8 mouse cellular contexts compared by ENCODE assay signal in the genomic region with DNA sequence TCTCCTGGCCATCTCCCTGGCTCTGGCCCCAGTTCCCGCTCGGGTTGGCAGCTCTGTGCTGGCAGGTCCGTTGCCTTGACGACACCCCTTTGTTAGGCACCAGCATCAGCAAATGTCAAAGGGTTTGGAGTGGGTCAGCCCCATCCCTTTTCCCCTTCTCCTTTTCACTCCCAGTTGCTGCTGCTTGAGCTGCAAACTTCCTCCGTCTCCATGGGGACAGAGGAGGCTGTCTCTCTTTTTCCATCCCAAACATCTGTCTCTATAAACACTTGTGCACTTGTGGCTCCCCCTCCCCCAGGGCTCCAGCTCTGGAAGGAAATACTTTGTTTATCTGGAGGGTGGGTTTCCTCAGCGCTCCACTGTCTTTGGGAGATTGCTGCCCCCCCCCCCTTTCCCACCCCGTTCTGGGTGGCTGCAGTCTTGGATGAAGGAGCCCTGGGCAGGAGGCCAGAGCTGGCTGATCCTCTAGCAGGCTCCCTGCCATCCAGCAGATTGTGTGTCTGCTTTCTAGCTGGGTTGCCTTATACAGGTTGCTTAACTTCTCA. TPM values are rescaled to one million over a fixed set of nuclear protein-coding genes. Genes with fewer than 3 reads are reported as not detected.
DNase-seq lines count a peak whose midpoint lies in the region; ATAC-seq lines count a peak whose summit lies in the region.

No protein-coding gene starts in this region.

- WGBS in embryonic facial prominence, embryonic 15.5 days: 3% methylated on average over 7 of the region's 7 CpGs
- 7% methylated on average over 7 of the region's 7 CpGs for WGBS in heart, embryonic 13.5 days
- 2% methylated on average over 7 of the region's 7 CpGs for WGBS in kidney, embryonic 16.5 days
- 11% methylated on average over 7 of the region's 7 CpGs for WGBS in liver, embryonic 13.5 days (ENCODE audit: insufficient replicate concordance)

- H3K9ac ChIP-seq in embryonic facial prominence, embryonic 15.5 days: no peak overlapping the region
- peak overlapping the region; percentile 4; the same call in 1 of the 2 replicates for H3K9ac ChIP-seq in heart, embryonic 13.5 days
- 0 out of 2 replicates have a peak overlapping the region, but pooled peaks have one; percentile 3 for H3K9ac ChIP-seq in kidney, embryonic 16.5 days (replicated peaks; ENCODE audit: low read length)
- no peak overlapping the region for H3K9ac ChIP-seq in liver, embryonic 13.5 days

- H3K36me3 ChIP-seq in embryonic facial prominence, embryonic 15.5 days: no peaks in the 10 kb centered on the region
- no peaks in the 10 kb centered on the region for H3K36me3 ChIP-seq in heart, embryonic 13.5 days
- H3K36me3 ChIP-seq in kidney, embryonic 16.5 days (ENCODE audit: insufficient read depth, low read length): no peaks in the 10 kb centered on the region
- no peaks in the 10 kb centered on the region for H3K36me3 ChIP-seq in liver, embryonic 13.5 days

- no peaks in the 10 kb centered on the region for H3K9me3 ChIP-seq in embryonic facial prominence, embryonic 15.5 days (replicated peaks)
- no peaks in the 10 kb centered on the region for H3K9me3 ChIP-seq in heart, embryonic 13.5 days
- no peaks in the 10 kb centered on the region for H3K9me3 ChIP-seq in kidney, embryonic 16.5 days (ENCODE audit: low read length)
- no peaks in the 10 kb centered on the region for H3K9me3 ChIP-seq in liver, embryonic 13.5 days (replicated peaks)

- H3K27me3 ChIP-seq in embryonic facial prominence, embryonic 15.5 days: no peaks in the 10 kb centered on the region
- peaks cover 8% of the 10 kb centered on the region; the same call in 1 of the 2 replicates for H3K27me3 ChIP-seq in heart, embryonic 13.5 days (replicated peaks)
- no peaks in the 10 kb centered on the region for H3K27me3 ChIP-seq in kidney, embryonic 16.5 days (ENCODE audit: insufficient read depth, low read length)
- H3K27me3 ChIP-seq in liver, embryonic 13.5 days: peaks cover 16% of the 10 kb centered on the region

- peak overlapping the region; percentile 70 for H3K27ac ChIP-seq in embryonic facial prominence, embryonic 15.5 days (replicated peaks)
- peak overlapping the region; percentile 71 for H3K27ac ChIP-seq in heart, embryonic 13.5 days (replicated peaks)
- peak overlapping the region; percentile 82 for H3K27ac ChIP-seq in kidney, embryonic 16.5 days (ENCODE audit: low read length)
- 0 out of 2 replicates have a peak overlapping the region, but pooled peaks have one; percentile 25 for H3K27ac ChIP-seq in liver, embryonic 13.5 days

- H3K4me1 ChIP-seq in embryonic facial prominence, embryonic 15.5 days: peaks cover 47% of the 10 kb centered on the region
- peaks cover 52% of the 10 kb centered on the region for H3K4me1 ChIP-seq in heart, embryonic 13.5 days
- H3K4me1 ChIP-seq in kidney, embryonic 16.5 days (ENCODE audit: insufficient read depth, low read length): peaks cover 38% of the 10 kb centered on the region
- H3K4me1 ChIP-seq in liver, embryonic 13.5 days (replicated peaks): peaks cover 25% of the 10 kb centered on the region

- DNase-seq in ovary, postnatal 36 days (ENCODE audit: low spot score): peak; percentile 70
- DNase-seq in ovary, postnatal 14 days (ENCODE audit: low spot score): no peak
- no peak for DNase-seq in liver, embryonic 13.5 days
- DNase-seq in neural tube, embryonic 10.5 days (ENCODE audit: extremely low spot score, low spot score): peak; percentile 83
- no peak for DNase-seq in T-cell, adult 2 months (ENCODE audit: low spot score)

- ATAC-seq in embryonic facial prominence, embryonic 15.5 days (ENCODE audit: insufficient number of reproducible peaks, low FRiP score, low TSS enrichment, low read depth): peak; percentile 83
- ATAC-seq in heart, embryonic 13.5 days (ENCODE audit: extremely low read depth, insufficient number of reproducible peaks, low FRiP score, low TSS enrichment): peak; percentile 61; the same call in 1 of the 2 replicates
- peak; percentile 76 for ATAC-seq in kidney, embryonic 16.5 days (ENCODE audit: low FRiP score, low TSS enrichment)
- peak; percentile 39; the same call in 1 of the 2 replicates for ATAC-seq in liver, embryonic 13.5 days (ENCODE audit: low read depth)

- no peak overlapping the region for H3K4me3 ChIP-seq in embryonic facial prominence, embryonic 15.5 days (replicated peaks)
- no peak overlapping the region for H3K4me3 ChIP-seq in heart, embryonic 13.5 days
- no peak overlapping the region for H3K4me3 ChIP-seq in kidney, embryonic 16.5 days (ENCODE audit: low read length)
- H3K4me3 ChIP-seq in liver, embryonic 13.5 days (replicated peaks): no peak overlapping the region

- H3K4me2 ChIP-seq in embryonic facial prominence, embryonic 15.5 days (replicated peaks): peak overlapping the region; percentile 12; the same call in 1 of the 2 replicates
- H3K4me2 ChIP-seq in heart, embryonic 13.5 days: peak overlapping the region; percentile 29
- peak overlapping the region; percentile 14 for H3K4me2 ChIP-seq in kidney, embryonic 16.5 days (replicated peaks; ENCODE audit: low read depth, low read length)
- no peak overlapping the region for H3K4me2 ChIP-seq in liver, embryonic 13.5 days

RNA-seq across cellular contexts. Expression of a gene that starts 30.0 kb away (rescaled TPM):
- polyA plus RNA-seq in embryonic facial prominence, embryonic 15.5 days (2015; fragmentation: Nextera tagmentation; extraction: Ambion mirVana): 20.8 and 21.2 TPM in 2 replicates
- 4.9 and 8.5 TPM in 2 replicates for polyA plus RNA-seq in heart, embryonic 13.5 days (2015; fragmentation: Nextera tagmentation; extraction: Ambion mirVana)
- 14.6 and 15.9 TPM in 2 replicates for polyA plus RNA-seq in kidney, embryonic 16.5 days (2015; fragmentation: Nextera tagmentation; extraction: Ambion mirVana)
- polyA plus RNA-seq in liver, embryonic 13.5 days (2015; fragmentation: Nextera tagmentation; extraction: Ambion mirVana): 6.7 and 6.9 TPM in 2 replicates

RNA-seq across cellular contexts. Expression of a gene that starts 46.3 kb away (rescaled TPM):
- 39.9 and 41.2 TPM in 2 replicates for polyA plus RNA-seq in embryonic facial prominence, embryonic 15.5 days (2015; fragmentation: Nextera tagmentation; extraction: Ambion mirVana)
- polyA plus RNA-seq in heart, embryonic 13.5 days (2015; fragmentation: Nextera tagmentation; extraction: Ambion mirVana): 25.7 and 26.6 TPM in 2 replicates
- 37.5 and 41.8 TPM in 2 replicates for polyA plus RNA-seq in kidney, embryonic 16.5 days (2015; fragmentation: Nextera tagmentation; extraction: Ambion mirVana)
- polyA plus RNA-seq in liver, embryonic 13.5 days (2015; fragmentation: Nextera tagmentation; extraction: Ambion mirVana): 18.1 and 19.4 TPM in 2 replicates

Comparison
In these comparisons a context has a peak if more than half of its experiments do, and no peak if none do; other contexts are left out.
1. DNase-seq: peak in ovary, postnatal 36 days (single experiment) and neural tube, embryonic 10.5 days (single experiment); none in ovary, postnatal 14 days (single experiment), liver, embryonic 13.5 days (single experiment) and T-cell, adult 2 months (single experiment).
2. H3K27ac ChIP-seq: peak in every context shown above with its lines; median percentile 82 in kidney, embryonic 16.5 days; 71 in heart, embryonic 13.5 days; 70 in embryonic facial prominence, embryonic 15.5 days; 25 in liver, embryonic 13.5 days.
3. H3K9ac ChIP-seq: peak in heart, embryonic 13.5 days (single experiment) and kidney, embryonic 16.5 days (single experiment); none in embryonic facial prominence, embryonic 15.5 days (single experiment) and liver, embryonic 13.5 days (single experiment).
4. Peak in every context shown above with its lines, with median percentiles within 50 percentile points of each other: ATAC-seq.